Mouse (Mus musculus) cerebellum, adult 2 months (tissue): Measurements from ENCODE around the gene A930002H24Rik. TPM values are rescaled to one million over a fixed set of nuclear protein-coding genes. Genes with fewer than 3 reads are reported as not detected.
A peak's percentile ranks its signal among the peaks of the same experiment; 100 is the strongest.

Experiments
- DNase-seq, 2 experiments: peaks; one replicate each; pipeline ENCODE4 v3.0.0; 2021
- H3K27ac ChIP-seq: fragments of 200-500 bp; 2 replicates; pipeline ENCODE4 v1.5.1; 2012; ENCODE audit warnings: low read length, control low read depth, inconsistent platforms; ENCODE audit not compliant: insufficient read depth
- H3K27me3 ChIP-seq: fragments of 200-500 bp; 2 replicates; pipeline ENCODE4 v1.6.1; 2012; ENCODE audit warnings: inconsistent platforms, mild to moderate bottlenecking, low read length, moderate library complexity; ENCODE audit not compliant: control insufficient read depth, insufficient read depth
- H3K4me1 ChIP-seq: fragments of 200-500 bp; 2 replicates; pipeline ENCODE4 v1.6.1; 2011; ENCODE audit warnings: low read length; ENCODE audit not compliant: control insufficient read depth, insufficient read depth
- H3K4me3 ChIP-seq: fragments of 200-500 bp; replicated peaks from 2 replicates; pipeline ENCODE3; 2011; ENCODE audit warnings: mild to moderate bottlenecking, low read depth, low read length, control low read depth; ENCODE audit not compliant: insufficient read depth
- CTCF ChIP-seq: fragments of 200-500 bp; IDR thresholded peaks from 2 replicates; pipeline ENCODE4 v1.5.1; 2011; ENCODE audit warnings: low read depth, mild to moderate bottlenecking, control low read depth, low read length, moderate library complexity, borderline replicate concordance; ENCODE audit not compliant: insufficient read depth
- POLR2A ChIP-seq: fragments of 200-500 bp; IDR thresholded peaks from 2 replicates; pipeline ENCODE4 v1.6.1; 2011; ENCODE audit warnings: low read length, control low read depth, borderline replicate concordance; ENCODE audit not compliant: insufficient read depth
- WGBS: fragments of 180-500 bp; shearing (Covaris S2); methylation state at CpG from one replicate; pipeline ENCODE4 v1.1.7; 2018; 5-methylcytosine and 5-hydroxymethylcytosine counted together
- polyA plus RNA-seq: library from polyadenylated mRNA; depleted of rRNA; stranded (reverse); fragments of >200 nt; gene quantifications from 2 replicates; pipeline ENCODE4 v1.2.3, GENCODE M21; 2012

Gene A930002H24Rik
- polyA plus RNA-seq, 1 experiment, result 0.77 TPM

GRCm38 (mm10) chr17:63871773-63872172 lies 8.2 kb upstream of the A930002H24Rik start:
- Histone ChIP-seq H3K27ac (no peak overlapping the region), H3K4me1 (no peaks in the 10 kb centered on the region), H3K4me3 (no peak overlapping the region), H3K27me3 (no peaks in the 10 kb centered on the region)
- no peak for DNase-seq
- TF ChIP-seq CTCF, result no peak
- TF ChIP-seq POLR2A, result no peak
- 94% methylated on average over 7 of the region's 7 CpGs for WGBS

- TF ChIP-seq POLR2A (no peak), CTCF (no peak)
- Histone ChIP-seq H3K27ac (peak overlapping the region; percentile 55), H3K27me3 (no peaks in the 10 kb centered on the region), H3K4me1 (no peaks in the 10 kb centered on the region), H3K4me3 (peak overlapping the region; percentile 60)
- WGBS, result under 1% methylated on average over 43 of the region's 48 CpGs
- DNase-seq, result no peak
Observed at GRCm38 (mm10) chr17:63864171-63864571, 580 bp upstream of the A930002H24Rik start.

DNA sequence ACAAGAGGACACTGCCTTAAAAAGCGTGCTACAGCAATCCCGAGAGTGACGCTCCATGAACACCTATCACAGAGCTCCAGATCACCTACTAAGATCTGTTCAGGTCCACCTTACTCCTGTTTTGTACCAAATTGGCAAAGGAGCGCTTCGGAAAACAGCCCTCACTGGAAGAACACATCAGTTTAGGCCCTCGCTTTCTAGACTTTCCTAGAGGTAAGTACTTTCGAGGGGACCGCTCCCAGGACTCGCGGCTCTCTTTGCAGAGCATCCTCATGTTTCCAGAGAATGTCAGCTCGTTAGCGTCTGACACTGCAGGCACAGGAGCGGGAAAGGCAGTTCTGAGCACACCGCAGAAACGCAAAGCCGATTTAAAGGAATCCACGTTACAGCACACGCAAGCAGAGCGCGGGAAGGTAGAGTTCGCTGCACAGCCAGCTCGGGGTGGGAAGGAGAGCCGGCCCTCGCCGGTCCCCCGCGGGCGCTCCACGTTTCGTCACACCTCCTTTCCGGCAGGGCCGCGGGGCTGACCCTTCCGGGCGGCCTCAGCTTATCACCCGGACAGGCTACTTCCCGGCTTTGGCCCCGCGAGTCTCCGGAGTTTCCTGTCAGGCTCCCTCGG lies 470 bp downstream of the A930002H24Rik start, which contains the start of gene Fer:
Fer (plus strand) TSS at position 51 of the 619 bp plus-strand sequence.
- peak within 1 kb of the TSS; percentile 55 for H3K27ac ChIP-seq
- no peaks in the 10 kb centered on the region for H3K4me1 ChIP-seq
- no peak for DNase-seq
- TF ChIP-seq CTCF, result no peak
- no peak for TF ChIP-seq POLR2A
- WGBS, result 1% methylated on average over 41 of the region's 41 CpGs
- H3K27me3 ChIP-seq, result no peaks in the 10 kb centered on the region
- H3K4me3 ChIP-seq, result peak within 1 kb of the TSS; percentile 82

GRCm38 (mm10) chr17:63862399-63862798 lies 1.2 kb downstream of the A930002H24Rik start:
- no peak overlapping the region for H3K4me3 ChIP-seq
- WGBS, result 80% methylated on average over 3 of the region's 3 CpGs
- no peak overlapping the region for H3K27ac ChIP-seq
- H3K27me3 ChIP-seq, result no peaks in the 10 kb centered on the region
- DNase-seq, result no peak
- no peaks in the 10 kb centered on the region for H3K4me1 ChIP-seq
- TF ChIP-seq POLR2A (no peak), CTCF (no peak)

- no peaks in the 10 kb centered on the region for H3K27me3 ChIP-seq
- TF ChIP-seq POLR2A (no peak), CTCF (no peak)
- DNase-seq, result no peak
- no peaks in the 10 kb centered on the region for H3K4me1 ChIP-seq
- H3K4me3 ChIP-seq, result no peak overlapping the region
- 50% methylated on average over 4 of the region's 4 CpGs for WGBS
- no peak overlapping the region for H3K27ac ChIP-seq
Observed at GRCm38 (mm10) chr17:63860988-63861387, 2.6 kb downstream of the A930002H24Rik start.

- 92% methylated on average over 7 of the region's 7 CpGs for WGBS
- Histone ChIP-seq H3K4me3 (no peak overlapping the region), H3K4me1 (no peaks in the 10 kb centered on the region), H3K27ac (no peak overlapping the region), H3K27me3 (no peaks in the 10 kb centered on the region)
- no peak for DNase-seq
- no peak for TF ChIP-seq CTCF
- no peak for TF ChIP-seq POLR2A
Observed at GRCm38 (mm10) chr17:63857023-63857544, 6.5 kb downstream of the A930002H24Rik start.

- H3K4me3 ChIP-seq, result no peak overlapping the region
Observed at GRCm38 (mm10) chr17:63850016-63850415, 13.6 kb downstream of the A930002H24Rik start.

DNA sequence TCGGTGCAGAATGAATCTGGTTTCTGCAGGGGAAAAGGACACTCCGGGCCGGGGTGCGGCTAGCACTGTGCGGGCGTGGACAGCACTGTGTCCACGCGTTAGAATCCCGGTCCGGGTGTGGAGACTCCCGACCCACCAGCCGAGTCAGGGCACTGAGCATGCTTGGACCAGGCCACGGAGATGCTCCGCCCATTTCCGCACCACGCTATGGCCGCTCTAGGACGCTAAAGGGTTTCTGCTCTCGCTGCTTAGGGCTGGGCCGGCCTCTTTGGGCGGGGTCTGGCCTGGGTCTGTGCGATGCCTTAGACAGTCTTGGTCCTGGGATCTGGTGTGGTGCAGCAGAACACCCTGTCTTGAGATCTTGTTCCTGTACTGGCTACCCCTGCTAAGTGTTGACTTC lies 14.0 kb downstream of the A930002H24Rik start:
- 3% methylated on average over 22 of the region's 22 CpGs for WGBS
- TF ChIP-seq POLR2A (peak; percentile 62; the same call in 1 of the 2 replicates), CTCF (no peak)
- Histone ChIP-seq H3K27ac (peak overlapping the region; percentile 8; the same call in 1 of the 2 replicates), H3K4me1 (no peaks in the 10 kb centered on the region), H3K4me3 (peak overlapping the region; percentile 59), H3K27me3 (no peaks in the 10 kb centered on the region)
- peak; percentile 86 to 89 for DNase-seq

More at GRCm38 (mm10) chr17:63850016-63850415, 13.6 kb downstream of the A930002H24Rik start:
- no peaks in the 10 kb centered on the region for H3K27me3 ChIP-seq
- TF ChIP-seq POLR2A (no peak), CTCF (no peak)
- DNase-seq, result peak in 1 of 2 experiments; percentile 18
- no peaks in the 10 kb centered on the region for H3K4me1 ChIP-seq
- 95% methylated on average over 9 of the region's 9 CpGs for WGBS
- no peak overlapping the region for H3K27ac ChIP-seq
